Mouse (Mus musculus): ENCODE data around the gene Irs2. TPM values are rescaled to one million over a fixed set of nuclear protein-coding genes. Genes with fewer than 3 reads are reported as not detected.

The Irs2 gene
- total and polyA plus RNA-seq, 3 experiments, result 4.5 to 19.0 (median 13.5) TPM

DNA sequence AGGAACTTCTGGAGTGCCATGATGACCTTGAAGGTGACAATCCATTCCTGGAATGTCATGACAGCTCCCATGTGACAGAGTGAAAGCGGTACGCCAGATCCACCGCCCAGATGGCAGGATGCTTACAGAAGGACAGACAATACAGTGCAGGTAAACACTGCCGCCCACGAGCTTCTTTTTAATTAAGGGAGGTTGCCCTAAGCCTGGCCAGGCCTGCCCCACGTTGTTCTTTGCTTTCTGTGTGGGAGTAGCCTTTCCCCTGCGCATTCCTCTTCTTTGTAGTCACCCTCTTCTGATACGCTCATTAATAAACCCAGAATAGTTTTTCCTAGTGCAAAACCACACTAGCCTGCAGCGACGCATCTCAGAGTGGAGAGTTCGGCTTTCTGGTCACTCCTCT, 36.4 kb upstream of the Irs2 start:
- no peaks in the 10 kb centered on the region for H3K4me1 ChIP-seq (ENCODE audit: control insufficient read depth, insufficient read depth, low read length)
- DNase-seq, result no peak
- H3K36me3 ChIP-seq (ENCODE audit: control insufficient read depth, insufficient read depth, low read length), result no peaks in the 10 kb centered on the region
- H3K9ac ChIP-seq (ENCODE audit: low read depth, low read length), result no peak overlapping the region
- no peaks in the 10 kb centered on the region for H3K79me2 ChIP-seq (replicated peaks; ENCODE audit: control insufficient read depth, insufficient read depth, low read length)
- no peaks in the 10 kb centered on the region for H3K27me3 ChIP-seq (ENCODE audit: control insufficient read depth, insufficient read depth, low read length)
- intact Hi-C loops (cut with DNase I), result no loop called here
- H3K27ac ChIP-seq, result no peak overlapping the region
- H3K4me3 ChIP-seq, result no peak overlapping the region
- WGBS, result 70% methylated on average over 11 of the region's 11 CpGs
- TF ChIP-seq POLR2A (IDR thresholded peaks at IDR 0.05; ENCODE audit: insufficient read depth, low read depth, low read length) (no peak), CTCF (IDR thresholded peaks at IDR 0.05) (no peak), EP300 (IDR thresholded peaks at IDR 0.05; ENCODE audit: insufficient read depth, low read depth, low read length) (no peak)

DNA sequence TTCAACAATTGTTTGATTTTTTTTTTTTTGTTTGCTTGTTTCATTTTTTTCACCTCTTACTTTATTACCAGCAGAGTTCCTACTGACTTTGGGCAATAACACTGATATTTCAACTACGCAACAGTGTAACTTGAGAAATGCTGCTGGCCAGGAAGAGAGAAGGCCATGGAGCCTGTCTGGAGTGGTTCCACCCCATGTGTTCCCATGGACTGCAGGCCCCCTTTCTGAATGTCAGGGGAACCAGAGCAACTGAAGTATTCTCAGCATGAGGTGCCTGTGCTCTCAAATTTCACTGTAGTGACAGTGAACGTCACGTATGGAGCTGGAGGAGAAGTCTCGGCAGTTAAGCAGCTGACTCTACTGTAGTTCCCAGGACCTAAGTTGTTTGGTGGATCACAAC, 35.3 kb upstream of the Irs2 start:
- DNase-seq, result no peak
- Histone ChIP-seq H3K79me2 (replicated peaks; ENCODE audit: control insufficient read depth, insufficient read depth, low read length) (no peaks in the 10 kb centered on the region), H3K36me3 (ENCODE audit: control insufficient read depth, insufficient read depth, low read length) (no peaks in the 10 kb centered on the region), H3K4me3 (no peak overlapping the region), H3K4me1 (ENCODE audit: control insufficient read depth, insufficient read depth, low read length) (no peaks in the 10 kb centered on the region), H3K27me3 (ENCODE audit: control insufficient read depth, insufficient read depth, low read length) (no peaks in the 10 kb centered on the region), H3K9ac (ENCODE audit: low read depth, low read length) (no peak overlapping the region), H3K27ac (no peak overlapping the region)
- intact Hi-C loops (cut with DNase I), result no loop called here
- no peak for TF ChIP-seq EP300 (IDR thresholded peaks at IDR 0.05; ENCODE audit: insufficient read depth, low read depth, low read length)
- no peak for TF ChIP-seq CTCF (IDR thresholded peaks at IDR 0.05)
- no peak for TF ChIP-seq POLR2A (IDR thresholded peaks at IDR 0.05; ENCODE audit: insufficient read depth, low read depth, low read length)
- WGBS, result 96% methylated on average over 4 of the region's 4 CpGs

DNA sequence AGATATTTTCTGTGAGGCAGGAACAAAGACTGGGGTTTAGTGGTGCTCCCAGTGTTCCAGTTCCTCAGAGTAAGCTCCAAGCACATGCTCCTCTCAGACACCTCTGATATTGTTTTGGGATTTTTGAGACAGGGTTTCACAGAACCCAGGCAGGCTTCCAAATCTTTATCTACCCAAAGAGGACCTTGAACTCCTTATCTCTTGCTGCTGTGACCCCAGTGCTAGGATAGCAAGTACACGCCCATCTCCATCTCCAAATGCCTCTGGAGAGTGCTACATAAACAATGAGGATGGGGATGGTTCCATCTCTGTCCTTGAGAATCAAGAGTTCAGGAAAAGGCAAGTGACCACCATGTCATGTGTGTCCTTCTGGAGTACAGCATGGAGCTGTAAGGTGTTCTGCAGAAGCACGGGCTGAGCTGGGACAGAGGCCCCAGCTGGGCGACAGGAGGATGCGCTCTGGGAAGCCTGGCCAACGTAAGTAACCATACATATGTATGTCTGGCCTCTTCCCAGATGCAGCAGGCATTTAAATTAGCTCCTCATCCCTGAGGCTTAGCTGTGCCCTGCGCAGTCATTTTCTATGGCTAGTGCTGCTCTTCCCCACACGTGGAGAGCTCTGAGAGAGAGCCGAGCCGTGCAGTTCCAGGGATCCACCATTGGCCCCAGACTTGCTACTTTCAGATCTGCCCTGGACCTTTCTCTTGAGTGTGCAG, 34.8 kb upstream of the Irs2 start:
- no peaks in the 10 kb centered on the region for H3K27me3 ChIP-seq (ENCODE audit: control insufficient read depth, insufficient read depth, low read length)
- no peaks in the 10 kb centered on the region for H3K79me2 ChIP-seq (replicated peaks; ENCODE audit: control insufficient read depth, insufficient read depth, low read length)
- intact Hi-C loops (cut with DNase I), result no loop called here
- H3K27ac ChIP-seq, result no peak overlapping the region
- H3K4me1 ChIP-seq (ENCODE audit: control insufficient read depth, insufficient read depth, low read length), result no peaks in the 10 kb centered on the region
- no peak overlapping the region for H3K9ac ChIP-seq (ENCODE audit: low read depth, low read length)
- H3K36me3 ChIP-seq (ENCODE audit: control insufficient read depth, insufficient read depth, low read length), result no peaks in the 10 kb centered on the region
- no peak overlapping the region for H3K4me3 ChIP-seq
- 81% methylated on average over 9 of the region's 9 CpGs for WGBS
- DNase-seq, result no peak
- no peak for TF ChIP-seq POLR2A (IDR thresholded peaks at IDR 0.05; ENCODE audit: insufficient read depth, low read depth, low read length)
- no peak for TF ChIP-seq CTCF (IDR thresholded peaks at IDR 0.05)
- no peak for TF ChIP-seq EP300 (IDR thresholded peaks at IDR 0.05; ENCODE audit: insufficient read depth, low read depth, low read length)

DNA sequence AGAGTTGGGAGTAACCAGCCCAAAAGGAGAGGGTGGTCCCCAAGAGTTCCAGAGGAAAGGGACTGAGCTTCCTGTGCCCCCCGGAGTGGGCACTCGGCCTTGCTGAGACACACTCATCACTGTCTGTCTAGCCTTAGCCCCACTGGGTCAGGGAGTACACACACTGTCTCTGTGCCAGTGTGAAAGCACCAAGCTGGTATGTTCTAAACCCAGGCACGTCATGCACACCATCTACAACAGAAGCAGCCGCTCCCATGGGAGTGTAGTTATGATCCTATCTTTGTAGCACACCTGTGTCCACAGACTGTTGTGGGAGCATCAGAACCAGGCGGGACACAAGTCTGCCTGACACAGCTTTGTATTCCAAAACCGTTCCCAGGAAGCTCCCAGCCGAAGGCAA, 31.8 kb upstream of the Irs2 start:
- no peak overlapping the region for H3K27ac ChIP-seq
- no peak for DNase-seq
- intact Hi-C loops (cut with DNase I), result no loop called here
- no peaks in the 10 kb centered on the region for H3K36me3 ChIP-seq (ENCODE audit: control insufficient read depth, insufficient read depth, low read length)
- H3K27me3 ChIP-seq (ENCODE audit: control insufficient read depth, insufficient read depth, low read length), result no peaks in the 10 kb centered on the region
- no peaks in the 10 kb centered on the region for H3K79me2 ChIP-seq (replicated peaks; ENCODE audit: control insufficient read depth, insufficient read depth, low read length)
- TF ChIP-seq POLR2A (IDR thresholded peaks at IDR 0.05; ENCODE audit: insufficient read depth, low read depth, low read length), result no peak
- no peak for TF ChIP-seq CTCF (IDR thresholded peaks at IDR 0.05)
- TF ChIP-seq EP300 (IDR thresholded peaks at IDR 0.05; ENCODE audit: insufficient read depth, low read depth, low read length), result no peak
- H3K4me1 ChIP-seq (ENCODE audit: control insufficient read depth, insufficient read depth, low read length), result no peaks in the 10 kb centered on the region
- no peak overlapping the region for H3K4me3 ChIP-seq
- whole genome bisulfite sequencing, result 79% methylated on average over 7 of the region's 7 CpGs
- H3K9ac ChIP-seq (ENCODE audit: low read depth, low read length), result no peak overlapping the region

DNA sequence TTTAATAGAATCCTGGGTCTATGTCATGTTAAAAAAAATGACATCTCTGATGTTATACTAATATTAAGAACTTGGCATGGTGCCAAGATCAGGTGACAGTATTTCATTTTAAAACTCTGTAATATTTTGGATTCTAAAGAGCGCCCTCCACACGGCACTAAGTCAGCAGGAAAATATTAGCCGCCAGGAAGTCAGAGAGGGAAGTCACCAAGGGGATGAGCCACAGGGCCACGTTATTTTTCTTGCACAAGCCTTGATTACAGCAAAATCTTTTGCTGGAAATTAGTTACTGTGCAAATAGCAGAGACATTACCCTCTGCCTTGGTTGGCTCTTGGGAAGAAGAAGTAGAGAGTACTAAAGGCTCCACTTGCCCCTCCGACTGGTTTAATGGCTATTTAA, 30.5 kb upstream of the Irs2 start:
- no peaks in the 10 kb centered on the region for H3K79me2 ChIP-seq (replicated peaks; ENCODE audit: control insufficient read depth, insufficient read depth, low read length)
- H3K4me3 ChIP-seq, result no peak overlapping the region
- no peaks in the 10 kb centered on the region for H3K36me3 ChIP-seq (ENCODE audit: control insufficient read depth, insufficient read depth, low read length)
- no peaks in the 10 kb centered on the region for H3K27me3 ChIP-seq (ENCODE audit: control insufficient read depth, insufficient read depth, low read length)
- no peak overlapping the region for H3K27ac ChIP-seq
- H3K9ac ChIP-seq (ENCODE audit: low read depth, low read length), result no peak overlapping the region
- no peak for TF ChIP-seq CTCF (IDR thresholded peaks at IDR 0.05)
- no peak for TF ChIP-seq EP300 (IDR thresholded peaks at IDR 0.05; ENCODE audit: insufficient read depth, low read depth, low read length)
- TF ChIP-seq POLR2A (IDR thresholded peaks at IDR 0.05; ENCODE audit: insufficient read depth, low read depth, low read length), result no peak
- 59% methylated on average over 5 of the region's 5 CpGs for WGBS
- H3K4me1 ChIP-seq (ENCODE audit: control insufficient read depth, insufficient read depth, low read length), result no peaks in the 10 kb centered on the region
- no peak for DNase-seq
- intact Hi-C loops (cut with DNase I), result no loop called here

DNA sequence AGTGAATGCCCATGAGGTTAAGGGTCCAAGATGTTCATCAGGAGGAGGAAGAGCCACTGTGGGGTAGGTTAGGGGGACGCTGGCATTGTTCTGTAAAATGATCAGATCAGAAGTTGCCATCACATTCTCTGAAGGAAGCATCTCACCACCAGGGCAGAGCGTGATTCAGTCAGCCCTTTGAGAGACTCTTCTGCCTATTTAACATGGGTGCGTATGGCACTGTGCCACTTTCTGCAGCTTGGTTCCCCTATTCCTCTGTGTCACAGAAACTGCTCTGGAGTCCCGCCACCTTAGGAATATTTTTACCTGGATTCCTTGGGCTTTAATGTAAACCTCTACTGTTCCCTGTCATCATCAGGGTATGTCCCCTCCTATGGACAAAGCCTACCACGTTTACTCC, 30.1 kb upstream of the Irs2 start:
- TF ChIP-seq CTCF (IDR thresholded peaks at IDR 0.05) (no peak), EP300 (IDR thresholded peaks at IDR 0.05; ENCODE audit: insufficient read depth, low read depth, low read length) (no peak), POLR2A (IDR thresholded peaks at IDR 0.05; ENCODE audit: insufficient read depth, low read depth, low read length) (no peak)
- no peaks in the 10 kb centered on the region for H3K36me3 ChIP-seq (ENCODE audit: control insufficient read depth, insufficient read depth, low read length)
- H3K79me2 ChIP-seq (replicated peaks; ENCODE audit: control insufficient read depth, insufficient read depth, low read length), result no peaks in the 10 kb centered on the region

More for the DNA sequence above, 30.1 kb upstream of the Irs2 start:
- 79% methylated on average over 5 of the region's 5 CpGs for WGBS
- Histone ChIP-seq H3K9ac (ENCODE audit: low read depth, low read length) (no peak overlapping the region), H3K27me3 (ENCODE audit: control insufficient read depth, insufficient read depth, low read length) (no peaks in the 10 kb centered on the region), H3K27ac (no peak overlapping the region), H3K4me3 (no peak overlapping the region), H3K4me1 (ENCODE audit: control insufficient read depth, insufficient read depth, low read length) (no peaks in the 10 kb centered on the region)
- peak in 1 of 2 experiments; percentile 15 for DNase-seq
- intact Hi-C loops (cut with DNase I), result no loop called here

All from heart, adult 2 months (tissue).